Mouse (Mus musculus): Measurements from ENCODE around the gene Flywch1. TPM values are rescaled to one million over a fixed set of nuclear protein-coding genes. Genes with fewer than 3 reads are reported as not detected.
A peak's percentile ranks its signal among the peaks of the same experiment; 100 is the strongest.

The Flywch1 gene
- total RNA-seq (2014; fragmentation: Nextera tagmentation) (7.6 and 11.7 TPM in 2 replicates), total RNA-seq (2017) (12.5 and 15.4 TPM in 2 replicates)

- peak; percentile 96 for ATAC-seq (replicated peaks; ENCODE audit: low FRiP score, low TSS enrichment, poor library complexity, severe bottlenecking)
Measured at GRCm38 (mm10) chr17:23771284-23772218, at the start of gene Flywch1. Gene Flywch1 (minus strand): TSS chr17:23771602.

DNA sequence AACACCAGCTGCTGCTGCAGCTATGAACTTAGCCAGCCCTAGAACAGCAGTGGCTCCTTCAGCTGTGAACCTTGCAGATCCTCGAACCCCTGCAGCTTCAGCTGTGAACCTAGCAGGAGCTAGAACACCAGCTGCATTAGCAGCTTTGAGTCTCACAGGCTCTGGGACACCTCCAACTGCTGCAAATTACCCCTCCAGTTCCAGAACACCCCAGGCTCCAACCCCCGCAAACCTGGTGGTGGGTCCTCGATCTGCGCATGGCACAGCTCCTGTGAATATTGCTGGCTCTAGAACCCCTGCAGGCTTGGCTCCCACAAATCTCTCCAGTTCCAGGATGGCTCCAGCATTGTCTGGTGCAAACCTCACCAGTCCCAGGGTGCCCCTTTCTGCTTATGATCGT, 49.3 kb upstream of the Flywch1 start:
- no peak for ATAC-seq (replicated peaks; ENCODE audit: low FRiP score, low TSS enrichment, poor library complexity, severe bottlenecking)

DNA sequence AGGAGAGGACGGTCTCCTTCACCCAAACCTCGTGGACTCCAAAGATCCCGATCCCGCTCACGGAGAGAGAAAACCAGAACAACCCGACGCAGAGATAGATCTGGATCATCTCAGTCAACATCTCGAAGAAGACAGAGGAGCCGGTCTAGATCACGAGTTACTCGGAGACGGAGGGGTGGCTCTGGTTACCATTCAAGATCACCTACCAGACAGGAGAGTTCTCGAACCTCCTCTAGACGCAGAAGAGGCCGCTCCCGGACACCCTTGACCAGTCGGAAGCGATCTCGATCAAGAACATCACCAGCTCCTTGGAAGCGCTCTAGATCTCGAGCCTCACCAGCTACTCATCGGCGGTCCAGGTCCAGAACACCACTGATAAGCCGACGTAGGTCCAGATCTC, 47.8 kb upstream of the Flywch1 start:
- ATAC-seq (replicated peaks; ENCODE audit: low FRiP score, low TSS enrichment, poor library complexity, severe bottlenecking): no peak

DNA sequence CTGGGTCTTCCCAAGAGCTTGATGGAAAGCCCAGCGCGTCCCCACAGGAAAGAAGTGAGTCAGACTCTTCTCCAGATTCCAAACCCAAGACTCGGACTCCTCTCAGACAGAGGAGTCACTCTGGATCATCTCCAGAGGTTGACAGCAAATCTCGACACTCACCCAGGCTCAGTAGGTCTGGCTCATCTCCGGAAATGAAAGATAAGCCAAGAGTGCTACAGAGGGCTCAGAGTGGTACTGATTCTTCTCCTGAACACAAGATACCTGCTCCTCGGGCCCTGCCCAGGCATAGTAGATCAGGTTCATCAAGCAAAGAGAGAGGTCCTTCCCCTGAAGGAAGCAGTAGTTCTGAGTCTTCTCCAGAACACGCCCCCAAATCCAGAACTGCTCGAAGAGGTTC, 47.2 kb upstream of the Flywch1 start:
- ATAC-seq (replicated peaks; ENCODE audit: low FRiP score, low TSS enrichment, poor library complexity, severe bottlenecking): no peak

- ATAC-seq (replicated peaks; ENCODE audit: low FRiP score, low TSS enrichment, poor library complexity, severe bottlenecking): no peak
Measured at GRCm38 (mm10) chr17:23815641-23816040, 44.2 kb upstream of the Flywch1 start.

- ATAC-seq (replicated peaks; ENCODE audit: low FRiP score, low TSS enrichment, poor library complexity, severe bottlenecking): no peak
Measured at GRCm38 (mm10) chr17:23807918-23808317, 36.5 kb upstream of the Flywch1 start.

DNA sequence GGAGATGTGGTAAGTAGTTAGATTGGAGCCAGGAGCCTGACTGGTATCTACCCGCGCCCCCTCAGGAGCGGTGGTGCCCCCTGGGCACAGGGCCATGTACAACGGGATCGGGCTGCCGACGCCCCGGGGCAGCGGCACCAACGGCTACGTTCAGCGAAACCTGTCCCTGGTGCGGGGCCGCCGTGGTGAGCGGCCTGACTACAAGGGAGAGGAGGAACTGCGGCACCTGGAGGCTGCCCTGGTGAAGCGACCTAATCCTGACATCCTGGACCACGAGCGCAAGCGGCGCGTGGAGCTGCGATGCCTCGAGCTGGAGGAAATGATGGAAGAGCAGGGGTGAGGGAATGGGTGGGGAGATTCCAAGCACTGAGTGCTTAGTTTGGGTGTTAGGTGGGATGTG, 35.5 kb upstream of the Flywch1 start:
- peak; percentile 27 for ATAC-seq (replicated peaks; ENCODE audit: low FRiP score, low TSS enrichment, poor library complexity, severe bottlenecking)

DNA sequence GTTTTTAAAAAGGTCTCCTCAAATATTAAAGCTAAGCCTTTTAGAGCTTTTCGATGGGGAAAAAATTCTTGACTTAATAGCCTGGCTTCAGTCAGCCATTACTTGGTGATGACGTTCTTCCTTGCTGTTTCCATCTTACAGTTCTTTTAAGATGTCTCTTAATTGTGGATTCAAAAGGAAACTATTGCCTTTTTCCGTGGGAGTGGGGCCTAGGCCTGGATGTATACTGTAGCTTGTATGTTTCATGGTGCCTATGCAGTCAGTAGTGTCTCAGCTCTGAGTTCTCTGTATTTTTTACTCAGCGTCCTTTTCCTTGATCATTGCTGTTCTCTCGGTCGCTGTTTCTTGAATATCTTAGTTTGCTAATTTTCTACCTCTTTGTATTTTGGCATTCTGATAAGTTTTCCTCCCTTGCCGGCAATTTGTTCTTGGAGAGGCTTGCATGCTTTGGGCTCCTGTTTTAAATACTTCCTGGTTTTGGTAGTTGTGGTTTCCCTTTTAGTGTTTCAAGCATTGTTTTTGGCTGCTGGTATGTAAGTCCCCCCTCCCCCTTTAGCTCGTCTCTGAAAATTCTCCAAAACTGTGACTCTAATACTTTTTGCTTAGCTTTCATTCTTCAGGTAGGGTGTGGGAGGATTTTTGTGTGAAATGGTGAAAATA, 33.2 kb upstream of the Flywch1 start:
- no peak for ATAC-seq (replicated peaks; ENCODE audit: low FRiP score, low TSS enrichment, poor library complexity, severe bottlenecking)

DNA sequence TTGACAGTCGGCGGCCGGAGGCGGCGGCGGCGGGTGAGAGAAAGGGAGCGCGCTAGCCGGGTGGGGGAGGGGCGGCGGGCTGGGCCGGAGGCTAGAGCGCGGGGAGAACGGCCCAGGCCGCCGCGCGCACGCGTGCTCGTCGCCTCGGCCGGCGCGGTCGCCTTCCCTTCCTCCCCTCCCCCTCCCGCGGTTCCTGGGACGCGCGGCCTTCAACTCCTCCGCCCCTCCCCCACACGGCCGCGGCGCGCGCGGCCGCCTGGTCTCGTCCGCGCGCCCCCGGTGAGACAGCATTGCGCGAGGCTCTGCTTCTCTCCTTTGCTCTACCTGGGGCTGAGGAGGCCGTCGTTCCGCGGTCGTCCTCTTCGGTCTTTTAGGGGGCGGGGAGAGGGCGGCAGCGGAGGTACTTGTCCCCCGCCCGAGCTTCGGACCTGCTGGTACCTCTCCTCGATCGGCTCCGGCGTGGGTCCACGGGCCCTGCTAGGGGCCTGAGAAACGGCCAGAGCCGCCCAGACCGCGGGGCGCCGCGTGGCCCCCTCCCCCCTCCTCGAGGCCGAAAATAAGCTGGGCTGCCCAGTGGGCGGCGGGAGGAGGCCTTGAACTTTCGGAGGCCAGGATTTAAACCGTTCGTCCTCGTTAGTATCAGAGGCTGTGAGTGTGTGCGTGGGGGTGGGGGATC, 32.1 kb upstream of the Flywch1 start:
- ATAC-seq (replicated peaks; ENCODE audit: low FRiP score, low TSS enrichment, poor library complexity, severe bottlenecking): 0 out of 2 replicates have a peak, but pooled peaks have one; percentile 11

- peak; percentile 95 for ATAC-seq (replicated peaks; ENCODE audit: low FRiP score, low TSS enrichment, poor library complexity, severe bottlenecking)
Measured at GRCm38 (mm10) chr17:23802746-23803365, 31.5 kb upstream of the Flywch1 start.

GRCm38 (mm10) chr17:23801627-23802026, 30.2 kb upstream of the Flywch1 start:
- no peak for ATAC-seq (replicated peaks; ENCODE audit: low FRiP score, low TSS enrichment, poor library complexity, severe bottlenecking)

GRCm38 (mm10) chr17:23797316-23797715, 25.9 kb upstream of the Flywch1 start:
- ATAC-seq (replicated peaks; ENCODE audit: low FRiP score, low TSS enrichment, poor library complexity, severe bottlenecking): no peak

DNA sequence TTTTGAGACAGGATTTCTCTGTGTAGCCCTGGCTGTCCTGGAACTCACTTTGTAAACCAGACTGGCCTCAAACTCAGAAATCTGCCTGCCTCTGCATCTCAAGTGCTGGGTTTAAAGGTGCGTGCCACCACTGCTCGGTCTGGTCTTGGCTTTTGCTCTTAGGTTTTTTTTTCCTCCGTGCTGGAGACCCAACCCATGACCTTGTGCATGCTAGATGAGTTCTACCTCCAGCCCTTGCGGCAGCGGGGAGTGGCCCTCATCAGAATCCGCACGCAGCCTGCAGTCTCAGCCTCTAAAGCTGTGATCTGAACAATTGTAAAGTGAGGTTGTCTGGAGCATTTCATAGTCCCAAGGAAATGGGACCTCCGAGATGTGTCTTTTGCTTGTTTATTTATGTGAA, 23.9 kb upstream of the Flywch1 start:
- no peak for ATAC-seq (replicated peaks; ENCODE audit: low FRiP score, low TSS enrichment, poor library complexity, severe bottlenecking)

DNA sequence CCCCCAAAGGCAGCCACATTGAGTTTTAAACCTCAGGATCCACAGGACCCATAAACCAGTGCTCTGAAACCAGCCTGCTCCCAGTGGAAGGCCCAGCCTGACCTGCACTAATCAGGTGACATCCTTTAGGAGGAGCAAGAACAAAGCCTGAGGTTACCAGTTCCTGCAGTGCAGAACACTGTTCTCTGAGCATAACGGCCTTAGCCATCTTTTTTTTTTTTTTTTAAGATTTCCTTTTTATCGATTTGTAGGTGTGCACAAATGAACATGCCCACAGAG, 19.6 kb upstream of the Flywch1 start:
- peak; percentile 13; the same call in 1 of the 2 replicates for ATAC-seq (replicated peaks; ENCODE audit: low FRiP score, low TSS enrichment, poor library complexity, severe bottlenecking)

DNA sequence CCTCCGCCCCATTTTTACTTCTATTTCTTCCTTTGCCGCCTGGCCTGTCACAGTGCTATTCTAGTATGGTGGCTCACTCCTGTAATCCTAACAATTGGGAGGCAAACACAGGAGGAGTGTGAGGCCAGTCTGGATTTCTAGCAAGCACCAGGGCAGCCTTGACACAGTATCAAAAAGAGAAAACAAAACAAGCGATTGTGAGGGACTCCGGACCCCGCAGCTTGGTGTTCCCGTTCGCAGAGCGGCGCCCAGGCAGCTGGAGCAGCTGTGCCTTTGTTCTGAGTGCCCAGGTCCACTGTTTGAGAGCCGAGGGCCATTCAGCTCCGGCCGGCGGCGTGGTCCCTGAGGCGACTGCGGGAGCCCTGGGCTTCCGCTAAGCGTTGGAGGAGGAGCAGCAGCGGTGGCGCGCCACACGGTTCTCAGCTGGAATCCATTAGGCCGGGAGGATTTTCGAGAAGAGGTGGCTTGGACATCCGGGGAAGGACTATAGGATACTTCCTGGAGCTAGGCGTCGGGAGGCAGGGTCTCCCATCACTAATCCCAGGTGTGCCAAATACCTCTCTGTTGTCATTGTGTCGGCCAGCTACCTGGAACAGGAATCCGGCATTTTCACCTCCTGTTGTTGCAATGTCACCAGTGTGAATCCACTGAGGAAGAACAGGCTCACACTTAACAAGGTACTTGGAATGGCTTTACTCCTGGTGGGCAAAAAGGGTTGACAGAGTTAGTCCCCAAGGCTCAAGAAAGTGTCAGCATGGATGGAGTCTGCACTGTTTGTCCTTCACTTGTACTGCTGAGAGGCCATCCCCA, 19.1 kb upstream of the Flywch1 start, which contains the start of gene Srrm2:
Srrm2 (plus strand) TSS at position 264 of the 810 bp plus-strand sequence.
- peak; percentile 60 for ATAC-seq (replicated peaks; ENCODE audit: low FRiP score, low TSS enrichment, poor library complexity, severe bottlenecking)

DNA sequence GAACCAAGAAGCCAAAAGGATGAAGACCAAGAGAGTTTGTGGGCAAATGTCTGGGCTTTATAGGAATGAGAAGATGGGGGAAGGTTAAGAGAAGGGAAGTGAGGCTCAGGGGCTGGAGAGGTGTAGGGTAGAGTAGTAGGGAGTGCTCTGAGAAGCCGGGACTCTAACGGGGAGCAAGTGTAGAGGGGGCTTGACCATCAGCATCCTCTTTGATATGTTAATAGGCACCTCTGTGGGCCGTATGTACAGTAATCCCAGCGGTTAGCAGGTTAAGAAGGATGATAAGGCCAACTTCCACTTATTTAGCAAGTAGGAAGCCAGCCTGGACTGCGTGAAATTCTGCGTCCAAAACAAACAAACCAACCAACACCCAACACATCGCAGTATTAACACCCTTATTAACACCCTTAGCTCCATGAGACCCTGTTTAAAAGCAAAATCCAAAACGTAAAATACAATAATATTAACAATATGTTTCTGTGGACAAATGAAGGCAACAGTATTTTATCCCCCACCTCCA, 18.4 kb upstream of the Flywch1 start:
- no peak for ATAC-seq (replicated peaks; ENCODE audit: low FRiP score, low TSS enrichment, poor library complexity, severe bottlenecking)

DNA sequence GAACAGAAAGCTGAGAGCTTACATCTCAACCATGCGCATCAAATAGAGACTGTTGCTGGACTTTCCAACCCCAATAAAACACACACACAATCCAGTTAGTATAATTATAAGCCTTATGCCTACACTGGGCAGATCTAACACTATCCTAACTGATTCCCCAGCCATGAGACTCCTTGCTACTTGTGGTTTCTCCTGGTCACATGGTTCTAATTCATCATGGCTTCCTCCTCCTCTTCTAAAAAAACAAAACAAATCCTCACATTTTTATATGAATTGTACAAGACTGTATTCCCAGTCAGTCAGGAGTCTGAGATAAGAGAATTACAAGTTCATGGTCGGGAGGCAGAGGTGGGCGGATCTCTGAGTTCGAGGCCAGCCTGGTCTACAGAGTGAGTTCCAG, 17.6 kb upstream of the Flywch1 start:
- no peak for ATAC-seq (replicated peaks; ENCODE audit: low FRiP score, low TSS enrichment, poor library complexity, severe bottlenecking)

DNA sequence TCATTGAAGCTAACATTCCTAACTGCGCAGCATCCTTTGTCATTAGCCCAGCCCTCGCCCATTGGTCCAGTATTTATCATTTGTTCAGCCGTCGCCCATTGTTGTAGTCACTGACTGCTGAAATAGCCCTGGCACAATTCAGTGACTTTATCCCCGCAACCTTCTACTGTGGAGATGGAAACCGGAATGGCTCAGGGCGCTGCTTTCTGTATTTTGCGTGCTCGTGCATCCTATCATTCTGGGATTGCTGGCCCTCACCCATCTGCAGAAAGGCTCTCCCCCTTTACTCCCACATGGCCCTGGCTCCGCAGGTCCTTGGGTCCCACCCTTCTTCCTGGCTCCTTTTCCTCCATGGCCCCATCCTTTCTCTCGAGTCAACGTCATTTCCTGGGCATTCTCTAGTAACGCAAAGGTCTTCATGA, 15.1 kb upstream of the Flywch1 start:
- no peak for ATAC-seq (replicated peaks; ENCODE audit: low FRiP score, low TSS enrichment, poor library complexity, severe bottlenecking)

Measured in megakaryocyte-erythroid progenitor cell, adult 5-6 weeks (primary cell).